Mouse (Mus musculus) cortical plate, adult 2 months (tissue): ENCODE results near the gene Gstt3. TPM values are rescaled to one million over a fixed set of nuclear protein-coding genes. Genes with fewer than 3 reads are reported as not detected.

Experiments
- H3K27ac ChIP-seq: fragments of 200-500 bp; 2 replicates; pipeline ENCODE4 v1.5.1; 2012; ENCODE audit warnings: low read length, control low read depth, inconsistent platforms; ENCODE audit not compliant: insufficient read depth
- H3K4me1 ChIP-seq: fragments of 200-500 bp; 2 replicates; pipeline ENCODE4 v1.6.1; 2011; ENCODE audit warnings: low read length; ENCODE audit not compliant: control insufficient read depth, insufficient read depth
- H3K4me3 ChIP-seq: fragments of 200-500 bp; 2 replicates; pipeline ENCODE4 v1.5.1; 2011; ENCODE audit warnings: mild to moderate bottlenecking, low read length, control low read depth; ENCODE audit not compliant: insufficient read depth
- CTCF ChIP-seq: fragments of 200-500 bp; IDR thresholded peaks from 2 replicates; pipeline ENCODE4 v1.5.1; 2011; ENCODE audit warnings: mild to moderate bottlenecking, control low read depth, low read length; ENCODE audit not compliant: insufficient read depth; ENCODE audit errors: extremely low read depth
- POLR2A ChIP-seq: fragments of 200-500 bp; IDR thresholded peaks from 2 replicates; pipeline ENCODE4 v1.6.1; 2011; ENCODE audit warnings: mild to moderate bottlenecking, low read length, control low read depth; ENCODE audit not compliant: insufficient read depth; ENCODE audit errors: extremely low read depth
- polyA plus RNA-seq: library from polyadenylated mRNA; depleted of rRNA; stranded (reverse); fragments of >200 nt; gene quantifications from 2 replicates; pipeline ENCODE4 v1.2.3, GENCODE M21; 2012; rRNA removed

Gene Gstt3
- polyA plus RNA-seq, 1 experiment = 4.7 TPM

- TF ChIP-seq POLR2A (peak; percentile 91), CTCF (no peak)
- Histone ChIP-seq H3K27ac (no peak within 1 kb of the TSS), H3K4me3 (peak within 1 kb of the TSS; percentile 86), H3K4me1 (peaks cover 2% of the 10 kb centered on the region)
Measured at GRCm38 (mm10) chr10:75763682-75764518, 17.3 kb downstream of the Gstt3 start, which contains the start of gene Cabin1. Cabin1 (minus strand) TSS chr10:75764341.

GRCm38 (mm10) chr10:75762413-75762812 lies 18.8 kb downstream of the Gstt3 start:
- Histone ChIP-seq H3K27ac (no peak overlapping the region), H3K4me3 (no peak overlapping the region), H3K4me1 (peaks cover 2% of the 10 kb centered on the region)
- no peak for TF ChIP-seq CTCF
- no peak for TF ChIP-seq POLR2A

- no peak overlapping the region for H3K4me3 ChIP-seq
- TF ChIP-seq CTCF (no peak), POLR2A (no peak)
- no peak overlapping the region for H3K27ac ChIP-seq
Measured at GRCm38 (mm10) chr10:75760311-75760710, 20.9 kb downstream of the Gstt3 start.

GRCm38 (mm10) chr10:75756719-75757118 lies 24.5 kb downstream of the Gstt3 start:
- H3K4me3 ChIP-seq = no peak overlapping the region
- no peaks in the 10 kb centered on the region for H3K4me1 ChIP-seq
- no peak overlapping the region for H3K27ac ChIP-seq
- TF ChIP-seq CTCF (no peak), POLR2A (no peak)

More at GRCm38 (mm10) chr10:75760311-75760710, 20.9 kb downstream of the Gstt3 start:
- H3K4me1 ChIP-seq = peaks cover 2% of the 10 kb centered on the region

GRCm38 (mm10) chr10:75744017-75744416 lies 37.2 kb downstream of the Gstt3 start:
- Histone ChIP-seq H3K27ac (0 out of 2 replicates have a peak overlapping the region, but pooled peaks have one; percentile 9), H3K4me1 (no peaks in the 10 kb centered on the region; the same call in 1 of the 2 replicates), H3K4me3 (no peak overlapping the region)
- TF ChIP-seq POLR2A (no peak), CTCF (peak; percentile 97)

- no peak overlapping the region for H3K4me3 ChIP-seq
Measured at GRCm38 (mm10) chr10:75743369-75743768, 37.8 kb downstream of the Gstt3 start.

GRCm38 (mm10) chr10:75740866-75741265 lies 40.3 kb downstream of the Gstt3 start:
- Histone ChIP-seq H3K4me1 (no peaks in the 10 kb centered on the region; the same call in 1 of the 2 replicates), H3K4me3 (no peak overlapping the region), H3K27ac (no peak overlapping the region)
- TF ChIP-seq CTCF (no peak), POLR2A (no peak)

More at GRCm38 (mm10) chr10:75743369-75743768, 37.8 kb downstream of the Gstt3 start:
- TF ChIP-seq POLR2A = no peak
- no peak for TF ChIP-seq CTCF
- Histone ChIP-seq H3K4me1 (no peaks in the 10 kb centered on the region; the same call in 1 of the 2 replicates), H3K27ac (0 out of 2 replicates have a peak overlapping the region, but pooled peaks have one; percentile 9)

- no peak overlapping the region for H3K4me3 ChIP-seq
- no peak overlapping the region for H3K27ac ChIP-seq
- TF ChIP-seq POLR2A (no peak), CTCF (no peak)
- no peaks in the 10 kb centered on the region for H3K4me1 ChIP-seq
Measured at GRCm38 (mm10) chr10:75725449-75725848, 55.8 kb downstream of the Gstt3 start.

Other genes with a start within 250 kb of the Gstt3 start
- gene Lrrc75b, start 221.1 kb downstream of the Gstt3 start, polyA plus RNA-seq = 8.9 and 9.9 TPM in 2 replicates
- 3.8 and 4.7 TPM in 2 replicates for gene Ggt1, start 219.8 kb downstream of the Gstt3 start, polyA plus RNA-seq
- gene Ggt5, start 192.1 kb downstream of the Gstt3 start, polyA plus RNA-seq = 4.9 and 5.8 TPM in 2 replicates
- gene Susd2, start 137.4 kb downstream of the Gstt3 start, polyA plus RNA-seq = 8.9 and 10.9 TPM in 2 replicates
- gene Cabin1, start 17.1 kb downstream of the Gstt3 start, polyA plus RNA-seq = 55.0 and 57.8 TPM in 2 replicates
- gene Ddt, start 8.0 kb downstream of the Gstt3 start, polyA plus RNA-seq = 85.2 and 90.3 TPM in 2 replicates
- gene Gm20441, start 460 bp downstream of the Gstt3 start, polyA plus RNA-seq = not detected in 2 replicates
- 28.9 and 31.7 TPM in 2 replicates for gene Gstt1, start 17.2 kb upstream of the Gstt3 start, polyA plus RNA-seq
- not detected in 2 replicates for gene Gstt4, start 41.1 kb upstream of the Gstt3 start, polyA plus RNA-seq
- gene Gstt2, start 56.0 kb upstream of the Gstt3 start, polyA plus RNA-seq = 15.6 and 17.1 TPM in 2 replicates
- gene Mif, start 78.8 kb upstream of the Gstt3 start, polyA plus RNA-seq = 1,035 and 1,146 TPM in 2 replicates
- 4.5 and 5.9 TPM in 2 replicates for gene Derl3, start 112.0 kb upstream of the Gstt3 start, polyA plus RNA-seq
- 71.5 and 73.1 TPM in 2 replicates for gene Smarcb1, start 140.2 kb upstream of the Gstt3 start, polyA plus RNA-seq
- gene Chchd10, start 151.7 kb upstream of the Gstt3 start, polyA plus RNA-seq = 502 and 507 TPM in 2 replicates
- 2.3 and 2.6 TPM in 2 replicates for gene Mmp11, start 155.1 kb upstream of the Gstt3 start, polyA plus RNA-seq
- gene Gm867, start 159.3 kb upstream of the Gstt3 start, polyA plus RNA-seq = 0.49 and 1.2 TPM in 2 replicates
- gene Vpreb3, start 161.6 kb upstream of the Gstt3 start, polyA plus RNA-seq = not detected in 2 replicates
- 0.06 and 0.08 TPM in 2 replicates for gene Gm5134, start 173.1 kb upstream of the Gstt3 start, polyA plus RNA-seq